Mouse (Mus musculus): Measurements from ENCODE around the gene Hivep2. TPM values are rescaled to one million over a fixed set of nuclear protein-coding genes. Genes with fewer than 3 reads are reported as not detected.

Gene Hivep2
- total RNA-seq, 1 experiment, result 2.3 TPM

DNA sequence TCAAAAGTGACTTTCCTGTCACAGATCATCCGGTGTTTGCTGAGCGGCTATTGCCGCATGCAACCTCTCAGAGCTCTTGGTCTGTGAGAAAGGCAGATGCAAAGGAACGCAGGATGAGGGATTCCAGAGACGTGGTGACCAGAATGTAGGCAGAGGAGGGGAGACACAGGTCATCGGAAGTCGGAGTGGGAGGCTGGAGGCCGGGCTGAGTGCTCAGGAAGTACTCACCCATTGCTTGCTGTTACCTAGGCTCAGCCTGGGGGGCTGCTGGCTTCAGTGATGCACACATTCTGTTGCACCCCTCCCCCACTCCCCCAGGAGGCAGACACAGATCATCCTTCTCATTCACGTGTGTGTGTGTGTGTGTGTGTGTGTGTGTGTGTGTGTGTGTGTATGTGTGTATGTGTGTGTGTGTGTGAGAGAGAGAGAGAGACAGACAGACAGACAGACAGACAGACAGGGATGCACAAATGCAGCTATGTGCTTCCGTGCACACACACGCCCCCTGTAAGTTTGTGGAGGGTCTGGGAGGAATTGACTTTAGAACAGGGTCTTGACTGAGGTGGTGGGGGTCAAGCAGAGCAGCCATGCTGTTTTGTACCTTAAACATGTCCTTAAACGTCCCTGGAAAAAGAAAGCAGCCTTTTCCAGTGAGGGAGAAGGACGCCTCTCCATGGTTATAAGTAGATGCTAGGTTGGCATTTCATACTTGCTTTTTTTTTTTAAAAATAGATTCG is 78.3 kb downstream of the Hivep2 start:
- in situ Hi-C loops (cut with MboI; ENCODE audit: low sequenced_read_pairs in 2 of 2, unreplicated experiment in 2 of 2), result no loop called here
- Histone ChIP-seq H3K4me1 (ENCODE audit: control insufficient read depth in 2 of 2, insufficient read depth in 2 of 2, low read length in 2 of 2, poor library complexity in 1 of 2) (peaks cover 0 to 10% of the 10 kb centered on the region in 2 experiments; a peak in 1 of 4 replicates), H3K27ac (ENCODE audit: insufficient read depth, low read depth, low read length, poor library complexity, severe bottlenecking) (no peak overlapping the region), H3K9me3 (ENCODE audit: control insufficient read depth, insufficient read depth, low read depth, low read length) (no peaks in the 10 kb centered on the region), H3K4me3 (ENCODE audit: insufficient read depth in 1 of 2, low read depth in 1 of 2, low read length in 2 of 2, poor library complexity in 1 of 2, severe bottlenecking in 1 of 2) (no peak overlapping the region), H3K36me3 (ENCODE audit: control insufficient read depth, insufficient read depth, low read length, poor library complexity, severe bottlenecking) (no peaks in the 10 kb centered on the region), H3K9ac (ENCODE audit: insufficient read depth, low read depth, low read length, poor library complexity, severe bottlenecking) (no peak overlapping the region)
- no peak for DNase-seq (ENCODE audit: low read depth, low spot score)
- TF ChIP-seq ZNF384 (IDR thresholded peaks at IDR 0.05; ENCODE audit: low read depth, low read length) (no peak), MAFK (IDR thresholded peaks at IDR 0.05; ENCODE audit: insufficient read depth, low read depth, low read length) (no peak), ZC3H11A (IDR thresholded peaks at IDR 0.05; ENCODE audit: borderline replicate concordance, low read depth, low read length) (no peak), CHD2 (IDR thresholded peaks at IDR 0.05; ENCODE audit: low read depth, low read length) (no peak), HCFC1 (IDR thresholded peaks at IDR 0.05; ENCODE audit: borderline replicate concordance, insufficient read depth, low read length) (no peak)

DNA sequence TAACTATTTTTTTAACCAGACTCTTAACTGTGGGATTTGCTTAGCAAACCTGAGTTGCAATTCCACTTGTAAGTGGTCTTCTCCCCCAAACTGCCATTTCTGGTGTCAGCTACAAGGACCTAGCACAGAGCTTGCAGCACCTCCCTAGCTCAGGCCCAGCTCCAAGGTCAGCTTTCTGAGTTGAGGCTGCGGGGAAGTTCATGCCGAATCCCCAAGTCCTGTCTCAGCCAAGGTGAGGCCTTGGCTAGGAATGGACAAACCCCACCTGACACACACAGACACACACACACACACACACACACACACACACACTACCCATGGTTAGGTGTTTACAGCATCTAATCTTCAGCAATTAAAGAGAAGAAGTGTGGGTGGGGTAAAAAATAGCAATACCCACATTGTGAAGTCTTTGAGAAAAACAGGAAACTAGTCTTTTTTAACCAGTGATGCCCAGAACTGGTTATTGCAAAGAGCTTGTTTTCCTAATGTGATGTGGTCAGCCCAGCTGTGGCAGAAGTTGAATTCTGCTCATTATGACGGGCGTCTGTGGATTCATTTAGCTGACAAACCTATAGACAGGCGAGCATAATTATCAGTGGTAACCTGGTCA is 79.0 kb downstream of the Hivep2 start:
- no peaks in the 10 kb centered on the region for H3K36me3 ChIP-seq (ENCODE audit: control insufficient read depth, insufficient read depth, low read length, poor library complexity, severe bottlenecking)
- H3K4me1 ChIP-seq (ENCODE audit: control insufficient read depth in 2 of 2, insufficient read depth in 2 of 2, low read length in 2 of 2, poor library complexity in 1 of 2), result peaks cover 0 to 10% of the 10 kb centered on the region in 2 experiments; a peak in 1 of 4 replicates
- TF ChIP-seq ZNF384 (IDR thresholded peaks at IDR 0.05; ENCODE audit: low read depth, low read length) (no peak), CHD2 (IDR thresholded peaks at IDR 0.05; ENCODE audit: low read depth, low read length) (no peak), ZC3H11A (IDR thresholded peaks at IDR 0.05; ENCODE audit: borderline replicate concordance, low read depth, low read length) (no peak)
- no peaks in the 10 kb centered on the region for H3K9me3 ChIP-seq (ENCODE audit: control insufficient read depth, insufficient read depth, low read depth, low read length)
- H3K9ac ChIP-seq (ENCODE audit: insufficient read depth, low read depth, low read length, poor library complexity, severe bottlenecking), result no peak overlapping the region
- in situ Hi-C loops (cut with MboI; ENCODE audit: low sequenced_read_pairs in 2 of 2, unreplicated experiment in 2 of 2), result no loop called here
- no peak overlapping the region for H3K4me3 ChIP-seq (ENCODE audit: insufficient read depth in 1 of 2, low read depth in 1 of 2, low read length in 2 of 2, poor library complexity in 1 of 2, severe bottlenecking in 1 of 2)
- no peak for DNase-seq (ENCODE audit: low read depth, low spot score)
- no peak overlapping the region for H3K27ac ChIP-seq (ENCODE audit: insufficient read depth, low read depth, low read length, poor library complexity, severe bottlenecking)

DNA sequence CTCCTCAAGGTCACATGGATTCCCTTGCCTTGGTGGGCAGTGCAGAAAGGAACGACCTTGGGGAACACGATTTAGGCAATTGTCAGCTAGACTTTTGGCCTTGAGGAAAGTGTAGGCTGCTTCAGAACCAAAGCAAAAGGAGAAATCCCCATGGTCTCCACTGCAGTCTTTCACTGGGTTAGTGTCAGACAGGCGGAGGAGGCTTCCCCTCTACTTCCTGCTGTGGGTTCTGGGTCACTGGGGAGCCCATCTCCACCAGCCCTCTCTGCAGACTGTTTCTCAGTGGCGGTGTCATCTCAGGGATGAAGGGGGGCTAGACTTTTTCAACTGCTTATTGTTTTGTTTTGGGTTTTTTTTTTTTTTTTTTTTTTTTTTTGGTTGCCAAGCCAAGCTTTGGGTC is 79.9 kb downstream of the Hivep2 start:
- no peak overlapping the region for H3K4me3 ChIP-seq (ENCODE audit: insufficient read depth in 1 of 2, low read depth in 1 of 2, low read length in 2 of 2, poor library complexity in 1 of 2, severe bottlenecking in 1 of 2)
- H3K4me1 ChIP-seq (ENCODE audit: control insufficient read depth in 2 of 2, insufficient read depth in 2 of 2, low read length in 2 of 2, poor library complexity in 1 of 2), result peaks cover 0 to 10% of the 10 kb centered on the region in 2 experiments; a peak in 1 of 4 replicates
- H3K9ac ChIP-seq (ENCODE audit: insufficient read depth, low read depth, low read length, poor library complexity, severe bottlenecking), result no peak overlapping the region
- no peaks in the 10 kb centered on the region for H3K9me3 ChIP-seq (ENCODE audit: control insufficient read depth, insufficient read depth, low read depth, low read length)
- no peak for TF ChIP-seq CHD2 (IDR thresholded peaks at IDR 0.05; ENCODE audit: low read depth, low read length)
- no peak overlapping the region for H3K27ac ChIP-seq (ENCODE audit: insufficient read depth, low read depth, low read length, poor library complexity, severe bottlenecking)
- in situ Hi-C loops (cut with MboI; ENCODE audit: low sequenced_read_pairs in 2 of 2, unreplicated experiment in 2 of 2), result no loop called here
- DNase-seq (ENCODE audit: low read depth, low spot score), result no peak
- no peaks in the 10 kb centered on the region for H3K36me3 ChIP-seq (ENCODE audit: control insufficient read depth, insufficient read depth, low read length, poor library complexity, severe bottlenecking)

DNA sequence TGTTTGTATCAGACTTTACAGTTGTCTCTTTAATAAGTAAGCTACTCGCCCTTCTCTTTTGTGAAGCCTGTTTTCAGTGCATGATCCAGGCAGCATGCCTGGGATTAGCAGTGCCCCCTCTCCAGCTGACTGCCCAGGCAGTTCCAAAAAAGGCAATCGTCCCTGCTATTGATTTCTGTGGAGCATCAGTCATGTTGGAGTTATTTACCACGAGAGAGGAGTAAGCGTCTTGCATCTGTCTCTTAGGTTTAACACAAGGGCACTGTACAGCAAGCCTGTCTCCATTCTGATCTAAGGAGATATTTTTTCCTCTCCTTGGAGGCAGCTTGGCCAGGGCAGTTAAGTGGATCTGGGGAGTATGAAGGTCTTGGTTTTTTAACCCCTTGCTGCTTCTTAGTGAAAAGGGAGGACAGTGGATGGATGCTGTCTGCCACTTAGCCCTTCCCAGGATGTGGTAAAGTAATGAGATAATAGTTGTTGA is 80.3 kb downstream of the Hivep2 start:
- in situ Hi-C loops (cut with MboI; ENCODE audit: low sequenced_read_pairs in 2 of 2, unreplicated experiment in 2 of 2), result no loop called here
- TF ChIP-seq HCFC1 (IDR thresholded peaks at IDR 0.05; ENCODE audit: borderline replicate concordance, insufficient read depth, low read length) (no peak), ZC3H11A (IDR thresholded peaks at IDR 0.05; ENCODE audit: borderline replicate concordance, low read depth, low read length) (no peak), CHD2 (IDR thresholded peaks at IDR 0.05; ENCODE audit: low read depth, low read length) (no peak)
- Histone ChIP-seq H3K27ac (ENCODE audit: insufficient read depth, low read depth, low read length, poor library complexity, severe bottlenecking) (no peak overlapping the region), H3K4me1 (ENCODE audit: control insufficient read depth in 2 of 2, insufficient read depth in 2 of 2, low read length in 2 of 2, poor library complexity in 1 of 2) (peaks cover 0 to 10% of the 10 kb centered on the region in 2 experiments; a peak in 1 of 4 replicates), H3K9me3 (ENCODE audit: control insufficient read depth, insufficient read depth, low read depth, low read length) (no peaks in the 10 kb centered on the region), H3K9ac (ENCODE audit: insufficient read depth, low read depth, low read length, poor library complexity, severe bottlenecking) (no peak overlapping the region), H3K4me3 (ENCODE audit: insufficient read depth in 1 of 2, low read depth in 1 of 2, low read length in 2 of 2, poor library complexity in 1 of 2, severe bottlenecking in 1 of 2) (no peak overlapping the region), H3K36me3 (ENCODE audit: control insufficient read depth, insufficient read depth, low read length, poor library complexity, severe bottlenecking) (no peaks in the 10 kb centered on the region)
- DNase-seq (ENCODE audit: low read depth, low spot score), result no peak

Data from ES-E14 (cell line).